Comparison of ENCODE assay signal across 13 mouse cellular contexts in genomic region chr5:90499509-90499908, GRCm38 (mm10). TPM values are rescaled to one million over a fixed set of nuclear protein-coding genes. Genes with fewer than 3 reads are reported as not detected.
"Had no signal": no experiment of that assay in that cellular context is flagged by ENCODE, and none has a peak within 500 bp of the region (broad histone marks: within the 10 kb centered on the region; RNA-seq: fewer than 3 reads in every experiment).

No protein-coding gene starts in this region.

- DNase-seq: kidney, adult 2 months; kidney, postnatal 25 days; lung, adult 18-20 months; lung, postnatal 10 days; lung, postnatal 4 days; thymus, adult 2 months; thymus, postnatal 25 days had no signal

RNA-seq across cellular contexts. Expression of gene Afp, which starts 9.0 kb away (rescaled TPM):
- total RNA-seq: layer of hippocampus, adult 18-20 months; layer of hippocampus, postnatal 25 days; megakaryocyte, adult 5-6 weeks; monocyte, adult 5-6 weeks had no signal

RNA-seq across cellular contexts. Expression of gene Afm, which starts 19.2 kb away (rescaled TPM):
- total RNA-seq: layer of hippocampus, adult 18-20 months; layer of hippocampus, postnatal 25 days; left cerebral cortex, postnatal 10 days; megakaryocyte, adult 5-6 weeks; monocyte, adult 5-6 weeks; neutrophil, adult 5-6 weeks had no signal

RNA-seq across cellular contexts. Expression of gene Alb, which starts 38.8 kb away (rescaled TPM):
- total RNA-seq: layer of hippocampus, adult 18-20 months; layer of hippocampus, postnatal 25 days; megakaryocyte, adult 5-6 weeks; monocyte, adult 5-6 weeks; neutrophil, adult 5-6 weeks had no signal
